Mouse (Mus musculus) layer of hippocampus, adult 11-12 months (tissue): Measurements from ENCODE around the gene Bcl2a1b.
"Not testable (repeated sequence)": the region's sequence is repeated elsewhere in the genome, so short reads cannot be mapped to it uniquely, and the experiment has no call there.

ENCODE experiments used
- DNase-seq: peaks from one replicate; pipeline ENCODE4 v3.0.0; 2022; ENCODE audit warnings: low spot score

Gene Bcl2a1b

DNA sequence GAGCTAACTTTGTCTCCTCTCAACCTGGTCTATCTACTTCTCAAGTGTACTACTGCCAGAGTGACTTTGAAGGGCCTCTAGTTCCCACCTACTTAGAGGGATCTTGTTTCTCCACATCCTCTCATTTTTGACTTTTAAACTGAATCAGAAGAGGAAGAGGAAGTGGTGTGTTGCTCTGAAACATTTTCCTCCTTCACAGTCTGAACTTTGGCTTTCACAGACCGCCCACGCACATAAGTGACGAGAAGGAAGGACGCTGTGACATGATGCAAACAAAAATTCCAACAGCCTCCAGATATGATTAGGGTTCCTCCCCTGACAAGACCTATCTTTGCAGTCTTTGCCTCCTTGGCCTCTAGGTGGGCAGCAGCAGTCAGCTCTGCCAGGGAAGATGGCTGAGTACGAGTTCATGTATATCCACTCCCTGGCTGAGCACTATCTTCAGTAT, at the start of gene Bcl2a1b, which contains the start of gene Gm29094:
Gene Bcl2a1b, plus strand, starts transcription at position 241 of the 448 bp plus-strand sequence.
Gene Gm29094, plus strand, starts transcription at position 411 of the 448 bp plus-strand sequence.
- DNase-seq: not testable (repeated sequence)

DNA sequence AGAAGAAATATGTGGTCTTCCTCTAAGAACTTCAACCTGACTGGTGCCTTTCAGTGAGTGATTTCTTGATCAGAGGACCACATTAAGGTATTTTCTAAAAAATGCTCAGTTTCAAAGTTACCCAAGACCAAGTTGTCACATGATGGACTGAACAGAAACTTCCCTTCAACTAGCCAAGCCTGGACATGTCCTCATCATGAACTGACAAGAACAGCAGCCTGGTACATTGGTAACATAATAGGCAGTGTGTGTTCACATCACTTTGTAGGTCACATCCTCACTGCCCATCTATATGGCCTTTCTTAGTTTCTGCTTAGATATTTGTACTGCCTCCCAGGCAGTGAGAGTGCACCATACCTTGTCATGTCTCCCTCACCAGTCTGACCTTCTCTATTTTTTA, 26.5 kb upstream of the Bcl2a1b start:
- not testable (repeated sequence) for DNase-seq

DNA sequence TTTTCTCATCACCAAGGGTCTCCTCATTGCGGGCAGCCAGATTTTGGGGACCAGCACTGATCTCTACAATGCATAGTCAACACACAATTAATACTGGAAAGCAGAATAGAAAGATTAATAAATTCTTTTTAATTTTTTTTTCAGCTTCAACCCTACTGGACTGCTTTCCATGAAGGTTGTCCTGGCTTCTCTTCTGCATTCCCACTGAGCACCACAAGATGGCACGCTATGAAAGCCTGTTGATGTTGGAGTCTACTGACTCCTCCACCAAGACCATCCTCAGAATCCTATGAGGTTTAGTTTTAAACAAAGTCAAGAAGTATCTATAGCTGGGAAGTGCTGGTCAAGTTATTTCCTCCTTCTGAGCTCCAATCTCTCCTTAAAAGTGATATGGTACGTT, 20.2 kb upstream of the Bcl2a1b start:
- peak; percentile 90 for DNase-seq

DNA sequence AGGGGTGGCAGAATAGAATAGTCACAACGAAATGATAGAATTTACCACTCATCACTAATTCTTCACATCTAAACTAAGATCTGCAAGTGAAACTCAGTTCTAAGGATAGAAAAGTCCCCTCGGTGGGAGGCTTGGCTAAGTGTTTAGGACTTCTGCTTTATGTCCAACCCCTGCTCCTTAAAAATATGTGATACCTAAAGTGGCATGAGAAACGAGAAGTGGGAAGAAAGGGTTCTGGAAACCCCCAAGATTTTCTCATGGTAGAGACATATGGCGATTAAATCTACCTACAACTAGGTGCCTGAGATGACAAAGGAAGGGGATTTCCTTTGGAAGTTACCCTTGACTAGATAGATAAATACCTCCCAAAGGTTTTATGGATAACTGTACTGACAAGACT, 19.5 kb upstream of the Bcl2a1b start:
- DNase-seq: not testable (repeated sequence)

DNA sequence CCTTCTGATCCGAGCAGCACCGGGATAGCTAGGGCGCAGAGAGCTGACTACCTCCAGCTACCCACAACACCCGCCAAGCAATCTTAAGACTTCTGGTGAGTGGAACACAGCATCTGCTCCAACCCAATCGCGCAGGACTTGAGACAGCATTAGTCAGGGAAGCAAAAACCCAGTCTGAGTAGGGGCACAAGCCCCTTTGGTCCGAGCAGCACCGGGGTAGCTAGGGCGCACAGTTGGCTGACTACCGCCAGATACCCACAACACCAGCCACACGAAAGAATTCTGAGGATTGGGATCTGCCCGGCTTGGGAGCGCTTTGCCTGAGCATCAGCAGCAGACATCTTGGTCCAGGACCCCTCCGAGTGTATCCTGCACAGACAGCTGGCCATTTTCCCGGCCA, 12.0 kb upstream of the Bcl2a1b start:
- not testable (repeated sequence) for DNase-seq

DNA sequence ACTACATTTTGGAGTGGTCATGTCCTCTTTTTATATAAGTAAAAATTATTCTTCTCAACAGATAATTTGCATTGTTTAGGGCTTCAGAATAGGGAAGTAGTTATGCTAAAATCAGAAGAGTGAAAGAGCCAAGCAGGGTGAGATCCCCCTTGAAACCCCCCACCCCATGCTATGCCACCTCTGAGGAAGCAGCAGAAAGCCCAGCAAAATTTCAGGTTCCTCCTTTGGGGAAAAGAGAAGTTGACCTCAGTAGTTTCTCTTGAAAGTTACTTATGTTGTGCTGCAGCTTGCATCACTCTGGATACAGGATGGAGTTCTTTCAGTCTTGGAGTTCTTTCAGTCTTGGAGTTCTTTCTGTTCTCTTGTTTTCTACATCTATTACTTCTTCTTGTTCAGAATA, 3.5 kb upstream of the Bcl2a1b start:
- DNase-seq: not testable (repeated sequence)

DNA sequence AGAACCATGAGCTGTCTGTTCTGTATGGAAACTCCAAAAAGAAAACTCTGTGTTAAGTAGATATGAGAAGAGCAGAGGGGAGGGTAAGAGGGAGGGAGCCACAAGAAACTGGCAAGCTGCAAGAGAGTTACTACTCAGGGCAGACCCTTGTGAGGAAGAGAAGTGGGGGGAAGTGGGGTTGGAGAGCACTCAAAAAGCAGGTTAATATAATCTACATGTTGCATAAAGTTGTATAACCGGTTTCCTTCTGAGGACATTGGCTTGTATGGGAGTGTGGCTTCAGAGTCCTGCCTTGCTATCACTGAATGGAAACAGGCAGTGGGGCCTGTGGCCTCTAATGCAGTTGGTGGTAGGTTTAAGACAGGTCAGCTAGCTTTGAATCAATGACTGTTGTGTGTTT, 1.5 kb upstream of the Bcl2a1b start:
- not testable (repeated sequence) for DNase-seq

DNA sequence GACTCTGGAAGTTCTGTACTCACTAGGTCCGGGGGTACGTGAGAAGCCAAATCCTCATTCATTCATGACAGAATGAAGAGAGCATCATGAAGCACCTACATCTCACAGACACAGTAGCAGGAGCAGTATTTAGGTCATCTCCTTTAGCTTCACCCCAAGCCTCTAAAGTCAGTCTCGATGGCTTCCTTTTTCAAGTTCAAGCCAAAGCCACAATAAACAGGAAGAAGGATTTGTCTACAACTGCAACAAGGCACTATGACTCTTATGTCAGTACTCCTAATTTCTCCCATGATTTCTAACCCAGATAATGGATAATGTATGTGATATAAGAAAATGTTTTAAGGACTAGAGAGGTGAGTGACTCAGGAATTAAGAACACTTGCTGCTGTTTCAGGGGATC, 660 bp upstream of the Bcl2a1b start:
- DNase-seq: not testable (repeated sequence)

DNA sequence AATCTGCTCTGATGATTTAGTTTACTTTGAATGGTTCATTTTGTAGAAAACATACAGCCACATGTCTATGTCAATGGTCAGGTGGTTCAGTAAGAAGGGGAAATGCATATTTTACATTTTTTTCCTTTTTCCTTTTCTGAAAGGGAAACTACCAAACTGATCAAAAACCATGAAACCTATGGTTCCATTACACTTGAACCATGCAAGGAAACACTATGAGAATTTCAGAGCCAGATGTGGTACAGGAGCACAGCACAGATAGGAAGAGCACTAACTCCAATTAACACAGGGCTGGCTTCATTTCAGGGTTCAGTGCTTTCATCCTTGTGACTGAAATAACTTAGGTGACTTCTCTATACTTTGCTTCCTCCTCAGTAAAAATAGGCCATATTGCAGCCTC, 3.2 kb downstream of the Bcl2a1b start:
- DNase-seq: not testable (repeated sequence)

DNA sequence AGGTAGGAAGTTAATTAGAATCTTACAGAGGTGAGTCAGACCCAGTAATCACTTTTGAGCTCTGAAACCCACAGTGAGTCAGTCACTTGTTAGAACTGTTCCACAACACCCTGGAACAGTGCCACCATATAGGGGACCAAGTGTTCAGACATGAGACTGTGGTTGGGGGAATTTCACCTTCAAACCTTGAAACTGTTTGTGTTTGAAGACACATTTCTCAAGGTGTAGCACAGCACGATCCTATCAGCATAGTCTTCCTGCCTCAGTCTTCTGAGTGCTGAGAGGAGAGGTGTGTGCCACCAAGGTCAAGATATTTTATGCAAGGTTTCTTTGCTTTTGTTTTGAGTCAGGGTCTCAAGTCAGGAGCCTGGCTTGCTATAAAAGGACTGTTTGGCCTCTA, 9.9 kb downstream of the Bcl2a1b start:
- not testable (repeated sequence) for DNase-seq

DNA sequence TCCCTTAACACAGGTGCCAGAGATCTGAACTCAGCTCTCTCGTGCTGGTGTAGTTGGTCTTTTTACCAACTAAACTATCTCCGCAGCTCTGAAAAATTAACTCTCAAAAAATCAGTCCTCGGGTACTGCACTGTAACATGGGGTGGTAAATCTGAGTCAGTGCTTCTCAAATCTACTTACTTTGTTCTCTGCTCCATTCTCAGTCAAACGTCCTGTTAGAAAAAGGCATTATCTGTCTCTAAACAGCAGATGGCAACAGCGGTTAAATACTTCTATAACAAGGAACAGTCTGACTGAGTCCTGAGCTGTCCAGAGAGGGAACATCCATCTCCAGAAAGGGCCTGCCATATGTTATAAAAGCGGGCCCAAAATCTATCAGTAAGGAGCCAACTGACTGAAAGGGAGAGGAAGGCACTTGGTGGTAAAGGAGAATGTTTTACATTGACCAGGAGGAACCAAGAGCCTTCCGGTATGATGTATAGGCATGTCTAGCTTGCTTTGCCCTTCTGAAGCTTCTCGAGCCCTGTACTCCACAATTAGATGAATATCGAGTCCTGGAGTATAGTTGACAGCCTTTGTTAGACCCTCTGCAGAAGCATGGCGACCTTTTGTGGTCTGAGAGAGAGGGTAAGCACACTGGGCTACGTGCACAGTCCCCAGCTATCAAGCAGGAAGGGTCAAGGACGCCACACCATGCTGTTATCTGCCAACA, 11.5 kb downstream of the Bcl2a1b start, which contains the start of gene Mthfs:
Gene Mthfs, plus strand, starts transcription at position 324 of the 712 bp plus-strand sequence.
- DNase-seq: not testable (repeated sequence)

DNA sequence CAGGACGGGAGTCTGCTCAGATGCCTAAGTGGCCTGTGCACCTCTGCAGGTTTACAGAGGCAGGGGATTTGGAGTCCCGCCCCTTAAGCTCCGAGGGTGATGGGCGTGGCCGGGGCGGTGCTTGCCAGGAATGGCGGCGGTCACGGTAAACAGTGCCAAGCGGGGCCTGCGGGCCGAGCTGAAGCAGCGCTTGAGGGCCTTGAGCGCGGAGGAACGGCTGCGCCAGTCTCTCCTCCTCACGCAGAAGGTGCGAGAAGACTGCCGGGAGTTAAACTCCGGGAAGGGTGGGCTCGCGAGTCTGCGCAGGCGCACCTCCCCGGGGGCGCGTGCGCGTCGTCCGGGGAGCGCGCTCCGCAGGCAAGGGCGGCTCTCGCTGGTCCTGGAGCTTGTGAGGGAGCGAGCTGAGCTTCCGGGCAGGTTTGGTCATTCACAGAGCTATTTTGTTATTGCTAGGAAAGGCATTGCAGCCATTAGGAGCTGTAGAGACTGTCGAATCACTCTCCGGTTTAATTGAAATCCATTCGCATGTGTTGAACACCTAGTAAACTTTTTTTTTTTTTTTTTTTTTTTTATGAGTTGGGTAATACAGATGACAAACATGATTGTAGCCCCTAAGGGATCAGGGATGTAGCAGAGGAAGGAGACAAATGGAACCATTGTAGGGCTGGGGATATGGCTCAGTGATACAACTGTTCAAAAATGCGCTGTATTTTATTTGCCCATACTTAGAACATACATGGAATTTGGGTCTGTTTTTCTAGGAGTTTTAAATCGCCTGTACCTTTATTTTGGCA, 12.3 kb downstream of the Bcl2a1b start:
- DNase-seq: peak; percentile 92

DNA sequence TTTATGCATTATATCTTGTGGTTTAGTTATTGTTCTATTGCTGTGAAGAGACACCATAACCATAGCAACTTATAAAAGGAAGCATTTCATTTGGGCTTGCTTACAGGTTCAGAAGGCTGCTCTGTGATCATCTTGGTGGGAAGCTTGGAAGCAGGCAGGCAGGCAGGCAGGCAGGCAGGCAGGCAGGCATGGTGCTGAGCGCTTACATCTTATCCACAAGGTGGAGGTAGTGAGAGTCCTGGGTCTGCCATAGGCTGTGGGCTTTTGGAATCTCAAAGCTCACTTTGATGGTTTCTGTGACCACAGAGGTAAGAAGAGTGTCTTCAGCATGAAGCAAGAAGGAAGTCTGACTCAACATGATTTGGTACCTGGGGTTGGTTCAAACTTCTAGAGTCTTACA, 13.4 kb downstream of the Bcl2a1b start:
- DNase-seq: not testable (repeated sequence)

DNA sequence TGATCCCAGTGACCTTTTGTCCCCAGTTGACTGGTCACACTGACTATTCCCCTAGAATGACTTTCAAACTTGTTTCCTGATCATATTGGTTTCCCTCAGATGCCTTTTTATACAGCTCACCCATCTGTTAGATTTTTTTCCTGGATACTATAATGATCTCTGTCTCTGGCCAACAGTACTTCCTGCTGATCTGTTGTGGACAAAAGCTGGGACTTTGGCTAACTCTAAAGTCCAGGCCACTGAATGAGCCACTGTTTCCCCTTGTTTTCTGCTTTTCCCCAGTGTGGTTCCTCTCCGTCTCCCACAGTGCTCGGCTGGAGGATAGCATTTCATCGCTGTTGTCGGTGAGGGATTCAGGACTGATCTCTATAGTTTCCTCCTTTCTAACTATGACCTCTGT, 19.2 kb downstream of the Bcl2a1b start:
- not testable (repeated sequence) for DNase-seq

DNA sequence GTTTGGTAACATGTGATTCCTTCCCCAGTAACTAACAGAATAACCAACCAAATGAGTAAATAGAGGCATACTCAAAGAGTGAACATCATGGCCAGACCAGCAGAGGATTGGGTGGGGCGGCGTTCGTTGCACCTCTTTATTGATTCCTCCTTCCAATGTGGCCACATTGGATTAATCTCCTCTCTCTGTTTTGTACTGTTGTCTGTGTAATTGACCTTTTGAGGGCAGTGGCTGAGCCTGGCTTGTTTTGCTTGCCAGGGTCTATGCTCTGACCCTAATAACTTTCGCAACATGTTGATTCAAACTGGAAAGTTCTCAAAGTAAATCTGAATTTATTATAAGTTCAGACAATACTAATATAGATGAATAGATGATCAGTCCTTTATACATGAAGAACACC, 20.7 kb downstream of the Bcl2a1b start:
- DNase-seq: not testable (repeated sequence)

DNA sequence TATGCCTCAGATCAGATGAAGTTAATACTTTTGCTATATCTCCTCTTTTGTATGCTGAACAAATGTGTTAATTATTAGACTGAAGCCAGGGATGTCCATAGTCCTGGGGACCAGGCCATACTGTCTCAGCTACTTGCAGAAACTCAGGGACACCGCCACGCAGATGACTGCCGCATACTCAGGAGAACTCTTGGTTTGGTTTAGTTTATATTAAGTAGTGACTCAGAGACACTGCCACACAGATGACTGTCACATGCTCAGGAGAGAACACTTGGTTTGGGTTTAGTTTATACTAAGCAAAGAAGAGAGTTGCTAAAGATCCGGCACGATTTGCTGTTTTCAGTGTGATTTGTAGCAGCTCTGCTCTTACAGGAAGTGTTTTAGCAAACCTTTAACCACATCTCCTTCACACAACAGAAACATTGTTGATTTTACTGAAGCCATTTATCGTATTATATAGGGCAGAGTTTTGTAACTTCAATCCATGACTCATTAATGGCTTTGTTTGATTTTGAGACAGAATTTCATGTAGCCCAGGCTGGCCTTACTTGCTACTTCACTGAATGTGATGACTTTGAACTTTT, 21.8 kb downstream of the Bcl2a1b start:
- DNase-seq: not testable (repeated sequence)

DNA sequence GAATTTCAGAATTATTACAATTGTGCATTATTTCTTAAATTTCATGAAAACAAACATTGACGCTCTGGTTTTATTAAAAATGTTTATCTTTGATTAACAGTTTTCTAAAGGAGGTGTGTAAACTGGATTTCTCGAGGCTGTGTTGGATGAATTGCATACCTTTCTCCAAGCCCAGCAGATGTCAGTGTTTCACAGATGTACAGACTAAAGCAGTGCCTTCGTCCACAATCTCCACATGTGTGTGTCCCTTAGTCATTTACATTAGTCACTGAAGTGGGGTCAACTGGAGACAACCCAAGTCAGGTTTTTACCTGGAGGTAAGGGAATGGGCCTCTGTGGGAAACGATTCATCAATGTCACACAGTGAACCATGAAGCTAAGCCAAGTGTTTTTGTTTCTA, 27.1 kb downstream of the Bcl2a1b start:
- DNase-seq: no peak

DNA sequence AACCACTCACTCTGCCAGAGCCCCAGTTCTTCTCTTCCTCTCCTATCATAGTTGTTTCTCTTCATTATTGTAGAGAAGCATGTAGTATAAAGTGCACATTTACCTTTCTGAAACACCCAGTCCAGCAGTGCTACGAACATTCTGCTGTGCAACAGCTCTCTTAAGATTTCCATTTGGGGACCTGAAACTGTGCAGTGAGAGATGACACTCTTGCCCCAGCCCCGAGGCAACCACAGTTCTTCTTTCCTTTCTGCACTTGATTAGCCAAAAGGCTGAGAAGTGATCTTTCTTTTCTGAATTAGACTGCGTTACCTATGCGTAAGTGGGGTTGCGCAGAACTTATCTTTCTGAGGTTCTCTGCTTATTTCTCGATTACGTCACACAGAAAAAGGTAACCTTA, 29.1 kb downstream of the Bcl2a1b start:
- no peak for DNase-seq

DNA sequence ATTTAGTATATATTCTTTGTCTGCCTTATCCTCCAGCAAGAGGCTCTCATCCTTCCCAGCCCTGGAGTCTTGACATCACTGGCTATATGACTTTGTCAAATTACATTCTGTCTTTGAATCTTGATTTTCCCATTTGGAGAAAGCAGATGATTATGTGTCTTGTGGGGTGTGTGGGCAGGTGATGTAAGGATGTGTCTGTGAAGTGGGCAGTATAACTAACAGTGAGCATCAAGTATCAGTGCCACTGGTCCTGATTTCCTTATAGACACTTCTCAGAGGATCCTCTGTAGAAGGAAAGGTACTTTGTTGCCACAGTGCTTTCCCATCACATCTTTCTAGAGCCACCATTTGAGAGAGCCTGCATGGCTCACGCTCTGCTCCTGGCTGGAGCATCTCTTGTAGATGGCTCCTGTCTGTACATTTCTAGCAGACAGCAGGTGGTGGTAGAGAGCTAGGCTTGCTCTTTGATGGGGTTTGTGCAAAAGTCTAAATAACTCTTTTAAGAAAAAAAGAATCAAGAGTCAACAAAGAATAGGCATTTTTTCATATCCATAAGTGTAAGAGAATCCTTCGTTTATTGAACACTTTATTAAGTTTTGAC, 32.0 kb downstream of the Bcl2a1b start:
- DNase-seq: peak; percentile 81

DNA sequence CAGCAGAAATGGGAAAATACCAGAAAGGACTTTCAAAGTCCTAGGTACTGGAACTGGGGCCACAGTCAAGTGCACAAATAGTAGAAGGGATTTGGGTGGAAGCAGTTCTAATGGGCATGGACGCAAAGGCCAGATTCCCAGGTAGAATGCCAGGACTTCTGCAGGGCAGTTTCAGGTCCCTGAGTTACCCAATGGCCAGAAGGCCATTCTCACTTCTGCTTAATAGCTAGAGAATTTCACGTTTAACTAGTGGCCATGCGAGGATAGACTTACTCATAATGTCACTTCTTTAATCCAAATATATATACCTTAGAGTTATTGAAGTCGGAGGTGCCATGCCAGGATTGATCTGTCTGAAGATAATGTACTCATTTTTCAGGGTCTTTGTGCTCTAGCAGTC, 38.1 kb downstream of the Bcl2a1b start:
- not testable (repeated sequence) for DNase-seq

DNA sequence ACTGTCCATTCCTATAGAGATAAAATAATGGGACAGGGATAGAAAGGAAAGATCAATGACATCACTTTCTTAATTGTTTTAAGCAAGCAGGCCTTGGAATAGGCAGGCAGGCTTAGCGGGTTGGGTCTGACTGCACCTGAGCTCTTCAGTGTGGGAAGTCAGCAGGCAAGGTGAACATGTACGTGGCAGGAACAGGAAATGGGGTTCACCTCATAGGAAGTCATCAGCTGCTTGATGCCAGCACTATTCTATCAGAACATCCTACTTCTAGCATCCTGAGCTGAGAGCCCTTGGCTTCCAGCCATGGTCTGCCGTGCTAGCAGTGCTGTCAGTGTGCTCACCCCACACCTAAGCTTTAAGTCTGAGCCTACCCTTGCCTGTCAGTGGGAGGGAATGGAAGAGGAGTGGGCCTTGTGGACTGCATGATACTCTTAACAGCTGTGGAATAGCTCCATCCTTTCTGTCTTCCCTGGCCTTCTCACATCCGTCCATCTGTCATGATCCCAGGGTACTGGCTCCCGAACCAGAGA, 40.0 kb downstream of the Bcl2a1b start:
- DNase-seq: not testable (repeated sequence)

DNA sequence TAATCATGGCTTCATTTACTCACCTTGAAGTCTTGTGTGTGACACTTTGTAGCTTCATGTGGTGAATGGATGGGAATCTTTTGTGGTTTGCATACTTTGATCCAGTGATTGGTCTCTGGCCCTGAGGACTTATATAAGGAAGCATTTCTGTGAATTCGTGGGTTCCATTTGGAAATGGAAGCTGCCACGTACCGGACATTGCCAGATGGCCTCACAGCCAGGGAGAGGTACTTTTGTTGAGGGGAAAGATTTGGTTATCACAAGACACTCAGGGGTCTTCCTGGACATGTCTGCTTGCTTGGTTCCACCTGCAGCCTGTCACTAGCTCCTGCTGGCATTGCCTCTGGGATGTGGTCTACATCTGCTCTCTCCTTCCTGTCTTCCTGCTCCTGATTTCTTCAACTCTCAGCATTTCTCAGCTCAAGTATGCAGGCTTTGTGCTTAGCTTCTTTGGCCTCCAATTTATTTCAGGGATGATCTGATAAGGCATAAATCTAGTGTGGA, 41.6 kb downstream of the Bcl2a1b start:
- not testable (repeated sequence) for DNase-seq
